Mouse (Mus musculus): Measurements from ENCODE around the gene Lrch3.

Gene Lrch3

GRCm38 (mm10) chr16:33005216-33005615 lies 91.3 kb downstream of the Lrch3 start:
- 32% methylated on average over 9 of the region's 9 CpGs for WGBS

GRCm38 (mm10) chr16:33006888-33007287 lies 93.0 kb downstream of the Lrch3 start:
- WGBS = 82% methylated on average over 7 of the region's 7 CpGs

GRCm38 (mm10) chr16:33007436-33007835 lies 93.5 kb downstream of the Lrch3 start:
- 85% methylated on average over 7 of the region's 7 CpGs for WGBS

GRCm38 (mm10) chr16:33010166-33010565 lies 96.3 kb downstream of the Lrch3 start:
- 76% methylated on average over 6 of the region's 6 CpGs for WGBS

- WGBS = 93% methylated on average over 5 of the region's 5 CpGs
These were observed 99.9 kb downstream of the Lrch3 start for GRCm38 (mm10) chr16:33013801-33014200.

- 84% methylated on average over 1 of the region's 1 CpGs for WGBS
These were observed 101.0 kb downstream of the Lrch3 start for GRCm38 (mm10) chr16:33014921-33015320.

GRCm38 (mm10) chr16:33015396-33015907 lies 101.6 kb downstream of the Lrch3 start:
- 90% methylated on average over 3 of the region's 3 CpGs for WGBS

GRCm38 (mm10) chr16:33015986-33016385 lies 102.1 kb downstream of the Lrch3 start:
- WGBS = 86% methylated on average over 2 of the region's 2 CpGs

- WGBS = 59% methylated on average over 5 of the region's 5 CpGs
These were observed 103.9 kb downstream of the Lrch3 start for GRCm38 (mm10) chr16:33017677-33018349.

- 77% methylated on average over 21 of the region's 21 CpGs for WGBS
These were observed 105.3 kb downstream of the Lrch3 start for GRCm38 (mm10) chr16:33019117-33019770.

GRCm38 (mm10) chr16:33021381-33021780 lies 107.5 kb downstream of the Lrch3 start:
- WGBS = 79% methylated on average over 3 of the region's 3 CpGs

- WGBS = 6% methylated on average over 4 of the region's 4 CpGs
These were observed 109.8 kb downstream of the Lrch3 start for GRCm38 (mm10) chr16:33023750-33024149.

- 43% methylated on average over 8 of the region's 8 CpGs for WGBS
These were observed 110.7 kb downstream of the Lrch3 start for GRCm38 (mm10) chr16:33024456-33025104.

GRCm38 (mm10) chr16:33026357-33026756 lies 112.5 kb downstream of the Lrch3 start:
- WGBS = 52% methylated on average over 7 of the region's 7 CpGs

GRCm38 (mm10) chr16:33036006-33036405 lies 122.1 kb downstream of the Lrch3 start:
- 84% methylated on average over 4 of the region's 4 CpGs for WGBS

- WGBS = 90% methylated on average over 1 of the region's 1 CpGs
These were observed 128.8 kb downstream of the Lrch3 start for GRCm38 (mm10) chr16:33042682-33043081.

- WGBS = 76% methylated on average over 2 of the region's 2 CpGs
These were observed 129.4 kb downstream of the Lrch3 start for GRCm38 (mm10) chr16:33043268-33043667.

- WGBS = 97% methylated on average over 1 of the region's 1 CpGs
These were observed 134.1 kb downstream of the Lrch3 start for GRCm38 (mm10) chr16:33048004-33048403.

GRCm38 (mm10) chr16:33048686-33049085 lies 134.8 kb downstream of the Lrch3 start:
- WGBS = 86% methylated on average over 2 of the region's 2 CpGs

- WGBS = 90% methylated on average over 16 of the region's 16 CpGs
These were observed 135.9 kb downstream of the Lrch3 start for GRCm38 (mm10) chr16:33049809-33050208.

- 76% methylated on average over 5 of the region's 5 CpGs for WGBS
These were observed 139.2 kb downstream of the Lrch3 start for GRCm38 (mm10) chr16:33053141-33053540.

GRCm38 (mm10) chr16:33054927-33055326 lies 141.0 kb downstream of the Lrch3 start:
- WGBS = 85% methylated on average over 2 of the region's 2 CpGs

- WGBS = 12% methylated on average over 10 of the region's 10 CpGs
These were observed 141.8 kb downstream of the Lrch3 start for GRCm38 (mm10) chr16:33055655-33056054.
